Mouse (Mus musculus) bone marrow macrophage, adult 2 months (primary cell): ENCODE measurements around the gene Klhdc8a. TPM values are rescaled to one million over a fixed set of nuclear protein-coding genes. Genes with fewer than 3 reads are reported as not detected.
"Not testable (repeated sequence)": the region's sequence is repeated elsewhere in the genome, so short reads cannot be mapped to it uniquely, and the experiment has no call there.

Experiments
- H3K27ac ChIP-seq: 2 replicates; pipeline ENCODE4 v1.5.1; 2012; ENCODE audit warnings: low read depth, low read length; ENCODE audit not compliant: insufficient read depth
- H3K4me1 ChIP-seq: 2 replicates; pipeline ENCODE4 v1.6.1; 2012; ENCODE audit warnings: low read length; ENCODE audit not compliant: control insufficient read depth, insufficient read depth
- H3K4me3 ChIP-seq: 2 replicates; pipeline ENCODE4 v1.5.1; 2012; ENCODE audit warnings: mild to moderate bottlenecking, low read length, moderate library complexity; ENCODE audit not compliant: insufficient read depth
- CTCF ChIP-seq: IDR thresholded peaks from 2 replicates; pipeline ENCODE4 v1.5.1; 2012; ENCODE audit warnings: low read depth, mild to moderate bottlenecking, low read length, moderate library complexity
- POLR2A ChIP-seq: IDR thresholded peaks from 2 replicates; pipeline ENCODE4 v1.6.1; 2012; ENCODE audit warnings: mild to moderate bottlenecking, low read depth, low read length, borderline replicate concordance
- polyA plus RNA-seq: library from polyadenylated mRNA; stranded (reverse); fragments of >200 nt; gene quantifications from 2 replicates; pipeline ENCODE4 v1.2.4, GENCODE M21; 2012; ENCODE audit not compliant: missing spikeins, insufficient read depth, insufficient read length

Gene Klhdc8a
- polyA plus RNA-seq, 1 experiment = not detected

GRCm38 (mm10) chr1:132268418-132269060, 29.9 kb upstream of the Klhdc8a start:
- TF ChIP-seq POLR2A (no peak), CTCF (no peak)
- Histone ChIP-seq H3K4me3 (no peak overlapping the region), H3K4me1 (peaks cover 8% of the 10 kb centered on the region), H3K27ac (no peak overlapping the region)

DNA sequence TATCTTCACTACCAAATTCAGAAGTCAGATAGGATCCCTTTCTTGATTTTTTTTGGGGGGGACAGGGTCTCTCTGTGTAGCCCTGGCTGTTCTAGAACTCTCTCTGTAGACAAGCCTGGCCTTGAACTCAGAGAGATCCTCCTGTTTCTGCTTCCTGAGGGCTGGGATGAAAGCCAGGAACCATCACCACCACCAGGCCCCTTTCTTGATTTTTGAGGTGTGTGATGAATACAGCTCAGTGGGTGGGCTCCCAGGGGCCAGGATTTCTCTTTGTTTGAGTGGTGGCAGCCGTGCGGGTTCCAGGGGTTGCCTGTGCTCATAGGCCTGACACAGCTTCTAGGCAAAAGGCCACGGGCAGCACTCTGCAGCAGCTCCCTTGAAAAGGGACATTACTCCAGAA, 27.2 kb upstream of the Klhdc8a start:
- H3K27ac ChIP-seq = no peak overlapping the region
- H3K4me3 ChIP-seq = no peak overlapping the region
- 0 out of 2 replicates have a peak, but pooled peaks cover 2% of the 10 kb centered on the region for H3K4me1 ChIP-seq
- no peak for TF ChIP-seq POLR2A
- no peak for TF ChIP-seq CTCF

DNA sequence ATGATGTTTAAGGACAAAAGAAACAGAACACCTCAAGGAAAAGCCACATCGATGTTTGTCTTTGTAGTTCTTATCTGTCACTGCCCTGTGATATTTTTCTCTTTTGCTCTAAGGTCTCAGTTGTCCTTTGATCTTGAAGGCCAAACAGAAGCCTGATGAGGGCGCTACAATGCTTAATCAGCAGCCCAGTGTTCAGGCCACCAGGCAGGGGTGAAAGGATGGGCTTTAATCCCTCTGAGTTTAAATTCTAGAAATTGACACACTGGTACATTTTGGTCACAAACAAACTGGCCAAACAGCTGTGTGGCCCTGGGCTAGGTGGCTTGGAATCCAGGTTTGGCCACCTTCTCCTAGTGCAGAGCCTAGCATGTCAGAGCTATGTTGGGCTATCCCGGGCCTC, 21.7 kb upstream of the Klhdc8a start:
- Histone ChIP-seq H3K4me3 (no peak overlapping the region), H3K4me1 (no peaks in the 10 kb centered on the region), H3K27ac (no peak overlapping the region)
- TF ChIP-seq CTCF (no peak), POLR2A (no peak)

DNA sequence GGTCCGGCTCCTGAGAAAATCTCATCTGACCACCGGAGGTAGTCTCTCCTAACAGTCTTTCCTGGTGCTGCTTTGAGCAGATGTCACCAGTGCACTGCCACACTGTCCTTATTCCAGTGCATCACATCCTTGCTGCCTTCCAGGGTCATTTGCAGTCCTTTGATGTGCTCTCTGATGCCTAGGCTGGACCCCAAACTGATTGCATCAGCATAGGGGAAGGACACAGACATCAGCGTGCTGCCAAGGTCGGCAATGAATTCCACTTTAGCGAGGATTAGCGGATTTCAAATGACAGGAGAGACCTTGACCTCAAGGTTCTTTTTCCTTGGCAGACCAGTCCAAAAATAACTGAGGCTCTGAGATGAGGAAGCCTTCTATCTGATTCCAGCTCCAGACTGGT, 21.3 kb upstream of the Klhdc8a start:
- Histone ChIP-seq H3K27ac (no peak overlapping the region), H3K4me3 (no peak overlapping the region), H3K4me1 (no peaks in the 10 kb centered on the region)
- no peak for TF ChIP-seq CTCF
- no peak for TF ChIP-seq POLR2A

GRCm38 (mm10) chr1:132280636-132281035, 17.8 kb upstream of the Klhdc8a start:
- H3K4me1 ChIP-seq, H3K4me3 ChIP-seq, H3K27ac ChIP-seq: not testable (repeated sequence)

DNA sequence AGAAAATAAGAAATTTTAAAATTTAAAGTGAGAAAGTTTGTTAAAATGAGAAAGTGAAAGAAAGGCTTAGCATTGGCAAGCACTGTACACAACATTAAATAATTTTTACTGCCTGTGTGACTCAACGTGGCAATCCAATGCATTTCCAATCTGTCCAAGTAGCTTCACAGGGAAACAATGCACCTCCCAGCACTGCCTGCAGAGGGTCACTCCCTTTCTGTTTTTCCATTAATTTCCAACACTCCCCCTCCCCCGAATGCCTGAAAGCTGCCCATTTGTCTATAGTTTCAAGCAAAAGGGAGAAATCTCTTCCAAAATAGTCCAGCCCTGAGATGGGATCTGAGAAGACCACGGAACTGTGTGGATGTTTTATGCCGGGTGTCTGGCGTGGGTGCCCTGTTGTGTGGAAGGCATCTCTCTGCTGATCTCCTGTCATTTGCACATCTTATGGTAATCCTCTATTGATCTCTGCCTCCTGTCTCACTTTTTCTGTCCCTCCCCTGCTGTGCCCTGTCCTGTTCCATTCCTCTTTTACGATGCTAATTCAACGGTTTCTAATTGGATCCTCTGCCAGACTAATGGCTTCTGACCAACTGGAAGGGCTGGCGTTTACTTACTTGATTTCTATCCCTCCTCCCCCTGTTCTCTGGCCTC, 16.8 kb upstream of the Klhdc8a start:
- Histone ChIP-seq H3K4me1 (no peaks in the 10 kb centered on the region), H3K4me3 (no peak overlapping the region), H3K27ac (no peak overlapping the region)
- TF ChIP-seq POLR2A = no peak
- no peak for TF ChIP-seq CTCF

GRCm38 (mm10) chr1:132282177-132282536, 16.3 kb upstream of the Klhdc8a start:
- H3K4me3 ChIP-seq = no peak overlapping the region
- no peak overlapping the region for H3K27ac ChIP-seq
- H3K4me1 ChIP-seq = no peaks in the 10 kb centered on the region
- no peak for TF ChIP-seq POLR2A

- H3K27ac ChIP-seq = no peak overlapping the region
- no peak overlapping the region for H3K4me3 ChIP-seq
- no peaks in the 10 kb centered on the region for H3K4me1 ChIP-seq
- TF ChIP-seq POLR2A (no peak), CTCF (no peak)
Measured at GRCm38 (mm10) chr1:132283018-132283417, 15.4 kb upstream of the Klhdc8a start.

DNA sequence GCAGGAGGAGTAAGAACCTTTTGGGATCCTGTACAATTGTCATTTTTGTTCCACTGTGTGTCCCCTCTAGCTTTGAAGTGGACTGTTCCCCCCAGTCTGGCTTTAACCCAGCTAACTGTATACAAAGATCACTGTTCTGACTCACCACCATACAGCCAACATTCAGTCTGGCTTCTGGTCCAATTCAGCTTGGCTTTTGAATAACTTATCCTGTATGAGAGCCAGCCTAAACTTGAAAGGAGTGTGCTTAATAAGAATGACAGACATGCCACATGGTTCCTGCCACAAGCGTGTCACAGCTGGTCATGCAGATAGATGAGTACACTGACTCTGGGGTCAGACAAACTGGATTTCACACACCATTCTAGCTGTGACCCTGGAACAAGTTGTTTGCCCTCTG, 11.7 kb upstream of the Klhdc8a start:
- no peak overlapping the region for H3K4me3 ChIP-seq
- no peak overlapping the region for H3K27ac ChIP-seq
- no peaks in the 10 kb centered on the region for H3K4me1 ChIP-seq
- TF ChIP-seq POLR2A = no peak
- TF ChIP-seq CTCF = no peak

GRCm38 (mm10) chr1:132287445-132287844, 11.0 kb upstream of the Klhdc8a start:
- H3K4me3 ChIP-seq = no peak overlapping the region
- TF ChIP-seq POLR2A (no peak), CTCF (no peak)
- no peak overlapping the region for H3K27ac ChIP-seq
- H3K4me1 ChIP-seq = no peaks in the 10 kb centered on the region

DNA sequence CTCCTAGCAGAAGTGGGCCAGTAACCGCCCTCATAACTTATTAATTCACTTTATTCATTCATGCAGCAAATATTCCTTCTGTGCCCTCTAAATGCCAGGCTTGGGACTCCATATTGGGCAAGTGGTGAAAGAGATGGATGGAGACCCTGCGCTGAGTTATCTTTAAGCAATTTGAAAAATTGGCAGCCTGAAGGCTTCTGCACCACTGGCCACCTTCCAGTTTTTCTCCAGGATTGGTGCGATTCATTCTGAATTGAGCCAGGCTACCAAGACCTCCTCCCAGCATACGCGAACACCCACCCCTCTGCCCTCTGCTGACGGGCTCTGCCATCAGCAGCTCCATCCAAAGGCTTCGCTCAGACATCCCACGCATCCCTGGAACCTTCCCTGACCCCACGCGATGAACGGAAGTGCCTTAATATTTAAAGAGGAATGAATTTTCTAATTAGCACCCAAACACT, 10.4 kb upstream of the Klhdc8a start:
- Histone ChIP-seq H3K4me1 (no peaks in the 10 kb centered on the region), H3K27ac (no peak overlapping the region)
- TF ChIP-seq CTCF (no peak), POLR2A (no peak)

DNA sequence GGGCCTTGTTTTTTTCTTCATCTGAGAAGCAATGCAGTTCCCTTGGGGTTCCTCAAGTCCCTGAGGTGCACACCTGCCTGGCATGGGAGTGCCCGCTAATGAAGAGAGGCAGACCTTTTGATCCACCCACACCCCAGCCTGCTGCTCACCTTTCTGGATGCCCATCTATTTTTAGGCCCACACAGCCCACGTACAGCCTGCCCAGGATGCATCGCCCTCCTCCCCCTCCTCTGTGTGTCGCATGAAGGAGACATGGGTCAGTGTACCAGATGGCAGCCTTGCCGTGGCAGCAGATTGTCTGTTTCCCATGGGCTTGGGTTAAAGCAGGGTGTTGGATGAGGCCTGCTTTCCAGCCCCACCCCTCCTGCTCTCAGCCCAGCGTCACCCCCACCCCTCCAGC, 8.5 kb upstream of the Klhdc8a start:
- Histone ChIP-seq H3K4me1 (no peaks in the 10 kb centered on the region), H3K27ac (no peak overlapping the region), H3K4me3 (no peak overlapping the region)
- TF ChIP-seq CTCF = no peak
- TF ChIP-seq POLR2A = no peak

More for the DNA sequence above, 10.4 kb upstream of the Klhdc8a start:
- no peak overlapping the region for H3K4me3 ChIP-seq
